Mouse (Mus musculus) gastrocnemius, adult 18-20 months (tissue): ENCODE data around the gene Scarf1. TPM values are rescaled to one million over a fixed set of nuclear protein-coding genes. Genes with fewer than 3 reads are reported as not detected.

Source experiments
- DNase-seq: peaks from one replicate; pipeline ENCODE4 v3.0.0; 2021; ENCODE audit warnings: low spot score
- long read RNA-seq, 2 experiments: library from polyadenylated mRNA; stranded (forward); transcript quantifications; one replicate each; pipeline ENCODE4 v2.0.0; 2021
- total RNA-seq, 2 experiments: library from RNA; stranded (reverse); gene quantifications; 2 replicates each; pipeline ENCODE4 v1.2.3; 2021

Gene Scarf1
- total RNA-seq = 1 to 10 TPM; 2.4 to 3.3 TPM
- long read RNA-seq, experiment 1, partial matches to known transcripts = 1 of 7 reads
- long read RNA-seq, experiment 1, other reads (novel, unspliced or antisense) = 2 of 7 reads
- long read RNA-seq, experiment 2, partial matches to known transcripts = 0 of 4 reads
- long read RNA-seq, experiment 2, other reads (novel, unspliced or antisense) = 2 of 4 reads

DNA sequence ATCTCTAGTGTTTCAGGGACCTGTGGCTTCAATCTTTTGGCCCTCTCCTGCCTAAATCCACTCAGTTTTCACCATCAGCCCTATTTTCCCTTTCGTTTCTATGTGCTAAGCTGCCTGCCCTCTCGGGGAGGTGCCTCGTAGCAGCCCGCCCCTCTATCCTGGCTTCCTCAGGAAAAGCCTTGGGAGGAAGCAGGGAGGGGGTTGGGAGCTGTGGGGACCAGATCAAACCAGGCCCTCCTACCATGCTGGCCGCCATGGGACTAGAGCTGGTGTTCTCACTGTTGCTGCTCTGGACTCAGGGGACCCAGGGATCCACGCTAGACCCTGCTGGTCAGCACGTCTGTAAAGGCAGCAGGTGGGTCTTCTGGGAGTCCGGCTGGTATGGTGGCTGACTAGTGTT is at the start of gene Scarf1:
Gene Scarf1 (plus strand): TSS at position 205 of the 400 bp plus-strand sequence.
- DNase-seq = no peak

DNA sequence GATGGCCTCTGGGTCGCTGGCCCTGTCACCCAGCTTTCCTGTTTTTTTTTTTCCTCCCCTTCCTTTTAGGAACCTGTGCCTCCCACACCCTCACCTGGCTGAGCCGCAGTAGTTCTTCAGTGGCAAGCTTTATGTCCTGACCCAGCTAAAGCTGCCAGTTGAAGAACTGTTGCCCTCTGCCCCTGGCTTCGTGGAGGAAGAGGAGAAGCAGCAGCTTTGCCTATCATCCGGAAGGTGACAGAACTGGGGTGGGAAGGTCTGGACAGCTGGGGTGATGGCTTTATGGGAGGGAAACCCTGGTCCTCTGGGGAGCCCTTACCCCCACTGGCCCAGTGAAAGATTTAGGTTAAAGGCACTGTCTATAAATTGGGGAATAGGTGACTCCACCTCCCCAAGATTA is 49.7 kb upstream of the Scarf1 start:
- DNase-seq = no peak

- no peak for DNase-seq
Measured at GRCm38 (mm10) chr11:75464417-75464816, 48.9 kb upstream of the Scarf1 start.

DNA sequence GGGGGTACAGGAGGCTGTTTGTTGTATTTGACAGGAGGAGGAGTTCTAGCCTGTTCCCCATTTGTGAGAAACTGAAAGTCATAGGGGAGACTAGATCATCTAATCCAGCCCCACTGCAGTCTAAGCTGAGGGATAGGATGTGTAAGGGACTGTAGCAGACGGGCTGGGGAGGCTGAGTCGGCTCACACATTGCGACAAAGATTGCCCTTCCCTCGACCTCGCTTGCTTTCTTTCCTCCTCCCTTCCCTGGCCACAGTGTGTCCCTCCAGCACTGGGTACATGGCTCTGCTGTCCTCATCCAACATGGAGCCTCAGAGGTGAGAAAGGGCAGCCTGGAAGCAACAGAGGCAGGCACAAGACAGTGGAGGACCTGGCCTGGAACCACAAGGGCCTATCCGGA is 48.3 kb upstream of the Scarf1 start:
- no peak for DNase-seq

DNA sequence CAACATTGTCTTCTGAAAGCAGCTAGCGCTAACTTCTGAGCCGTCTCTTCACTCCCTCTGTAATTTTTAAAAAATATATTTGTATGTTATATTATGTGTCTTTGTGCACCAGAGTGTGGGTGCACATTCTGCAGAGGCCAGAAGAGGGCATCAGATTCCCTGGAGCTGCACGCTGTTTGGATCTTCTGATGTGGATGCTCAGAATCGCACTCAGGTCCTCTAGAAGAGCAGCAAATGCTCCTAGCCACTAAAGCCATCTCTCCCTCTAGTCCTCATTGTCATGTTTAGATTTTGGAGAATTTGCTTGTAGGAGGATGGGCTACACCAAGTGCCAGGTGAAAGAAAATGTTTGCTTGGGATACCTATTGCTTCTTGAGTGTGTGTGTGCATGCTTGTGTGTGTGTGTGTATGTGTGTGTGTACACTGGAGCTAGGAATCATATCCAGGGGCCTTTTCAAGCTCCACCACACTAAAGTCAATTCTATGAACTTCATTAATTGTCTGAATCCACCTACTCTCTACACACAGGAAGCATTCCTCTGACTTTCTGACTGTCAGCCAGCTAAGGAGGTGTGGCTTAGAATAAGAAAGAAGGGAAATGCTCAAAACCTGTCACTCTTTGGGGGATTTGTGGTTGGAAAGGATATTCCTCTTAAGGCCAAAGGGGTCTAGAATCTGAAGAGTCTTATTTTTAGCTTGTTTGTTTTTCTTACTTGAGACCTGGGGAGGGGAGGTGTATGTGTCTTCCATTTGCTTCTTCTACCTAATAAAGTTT is 46.4 kb upstream of the Scarf1 start:
- DNase-seq = no peak

DNA sequence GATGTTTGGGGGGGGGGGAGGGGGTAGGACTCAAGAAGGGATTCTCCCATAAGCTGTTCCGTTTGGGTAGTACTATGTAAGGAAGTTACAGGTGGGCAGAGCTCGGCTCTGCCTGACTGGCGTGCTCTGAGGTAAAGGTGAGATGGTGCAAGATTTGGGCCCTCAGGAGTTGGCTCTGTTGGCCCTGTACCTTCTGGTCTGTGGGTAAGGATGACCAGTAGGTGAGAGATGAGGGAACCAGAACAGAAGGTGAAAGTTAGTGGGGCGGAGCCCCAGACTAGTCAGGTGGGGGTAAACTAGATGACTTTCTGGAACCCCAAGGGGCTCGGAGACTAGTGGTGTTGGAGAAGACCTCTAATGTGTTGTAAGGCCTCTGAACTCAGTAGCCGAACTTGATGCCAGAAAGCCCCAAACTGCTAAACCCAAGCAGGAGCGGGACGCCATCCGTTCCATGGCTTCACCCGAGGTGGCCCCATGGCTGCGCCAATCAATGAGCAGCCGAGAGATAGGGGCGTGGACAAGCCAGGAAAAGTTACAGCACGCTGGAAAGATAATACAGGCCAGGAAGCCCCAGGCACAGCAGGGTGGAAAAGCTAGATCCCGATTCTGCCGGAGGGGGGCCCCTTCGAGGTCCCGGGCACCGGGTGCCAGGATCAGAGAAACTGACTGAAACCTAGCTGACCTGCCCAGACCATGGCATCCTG is 45.7 kb upstream of the Scarf1 start:
- peak; percentile 66 for DNase-seq

GRCm38 (mm10) chr11:75468410-75468809 is 44.9 kb upstream of the Scarf1 start:
- no peak for DNase-seq

DNA sequence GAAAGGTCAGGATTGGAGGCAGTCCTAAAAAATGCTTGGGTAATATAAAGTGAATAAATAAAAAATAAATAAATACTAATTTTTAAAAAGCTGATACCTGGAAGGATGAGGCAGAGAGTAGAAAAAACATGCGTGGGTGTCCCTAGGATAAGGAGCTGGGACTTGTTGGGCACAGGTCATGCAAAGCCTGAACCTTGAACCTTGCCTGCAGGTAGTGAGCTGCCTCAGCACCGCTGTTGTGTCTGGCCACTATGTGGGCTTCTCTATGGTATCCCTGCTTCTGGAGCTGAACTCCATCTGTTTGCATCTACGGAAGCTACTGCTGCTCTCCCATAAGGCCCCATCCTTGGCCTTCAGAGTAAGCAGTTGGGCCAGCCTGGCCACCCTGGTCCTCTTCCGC is 44.1 kb upstream of the Scarf1 start:
- DNase-seq = no peak

- DNase-seq = no peak
Measured at GRCm38 (mm10) chr11:75470675-75471074, 42.7 kb upstream of the Scarf1 start.

DNA sequence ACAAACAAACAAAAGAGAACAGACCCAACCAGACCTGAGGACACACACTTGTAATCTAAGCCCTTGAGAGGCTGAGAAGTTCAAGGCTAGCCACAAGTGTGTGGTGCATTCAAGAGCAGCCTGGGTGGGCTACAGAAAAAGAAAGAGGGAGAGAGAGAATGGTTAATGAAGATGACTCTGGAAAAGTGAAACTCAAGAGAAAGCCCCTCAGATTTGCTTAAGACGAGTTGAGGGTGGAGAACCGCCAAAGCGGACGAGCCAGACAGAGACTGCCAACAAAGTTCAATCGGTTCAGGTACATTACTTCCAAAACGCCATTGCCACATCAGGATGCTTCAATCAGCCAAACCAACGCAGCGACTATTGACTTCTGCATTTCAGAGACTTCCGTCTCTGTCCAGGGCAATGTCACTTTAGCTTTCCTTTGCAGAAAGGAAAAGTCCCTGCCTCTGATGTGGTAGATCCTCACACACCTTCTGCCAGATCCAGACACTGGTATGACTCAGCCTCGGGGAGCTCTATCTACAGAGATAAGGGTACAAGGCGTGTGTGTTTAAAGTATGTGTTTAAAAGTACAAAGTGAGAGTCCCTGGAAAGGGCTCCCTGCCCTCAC is 40.8 kb upstream of the Scarf1 start:
- DNase-seq = no peak

GRCm38 (mm10) chr11:75473376-75473775 is 40.0 kb upstream of the Scarf1 start:
- no peak for DNase-seq

GRCm38 (mm10) chr11:75486192-75486591 is 27.1 kb upstream of the Scarf1 start:
- no peak for DNase-seq

DNA sequence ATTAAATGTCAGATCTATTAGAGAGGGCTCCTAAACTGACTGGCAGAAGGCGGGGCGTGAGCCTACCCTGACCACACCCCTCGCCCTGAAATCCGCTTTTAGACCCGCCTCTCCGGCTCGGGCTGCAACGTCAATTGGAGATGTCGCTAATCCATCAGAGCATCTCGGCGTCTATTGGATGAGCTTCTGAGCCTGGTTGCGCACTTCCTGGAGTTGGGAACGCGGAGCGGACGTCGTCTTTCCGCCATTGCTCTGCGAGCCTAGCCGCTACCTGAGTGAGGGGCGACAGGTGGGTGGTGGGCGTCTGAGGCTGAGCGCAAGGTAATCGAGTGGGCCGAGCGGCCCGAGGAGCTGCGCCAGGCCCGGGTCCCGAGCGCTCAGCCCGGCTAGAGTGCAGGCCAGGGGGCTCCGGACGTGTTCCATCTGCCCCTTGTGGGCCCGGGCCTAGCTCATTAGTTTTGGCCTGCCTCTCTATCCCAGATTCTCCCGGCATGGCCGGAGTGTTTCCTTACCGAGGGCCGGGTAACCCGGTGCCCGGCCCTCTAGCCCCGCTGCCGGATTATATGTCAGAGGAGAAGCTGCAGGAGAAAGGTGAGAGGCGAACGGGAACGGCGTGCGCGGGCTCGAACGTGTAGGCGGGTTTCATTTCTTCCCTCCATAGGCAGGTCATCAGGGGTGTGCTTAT is 26.6 kb upstream of the Scarf1 start, which contains the start of gene Prpf8:
Gene Prpf8 (plus strand): TSS at position 216 of the 685 bp plus-strand sequence.
- DNase-seq = peak; percentile 99

GRCm38 (mm10) chr11:75487496-75487895 is 25.8 kb upstream of the Scarf1 start:
- DNase-seq = no peak

DNA sequence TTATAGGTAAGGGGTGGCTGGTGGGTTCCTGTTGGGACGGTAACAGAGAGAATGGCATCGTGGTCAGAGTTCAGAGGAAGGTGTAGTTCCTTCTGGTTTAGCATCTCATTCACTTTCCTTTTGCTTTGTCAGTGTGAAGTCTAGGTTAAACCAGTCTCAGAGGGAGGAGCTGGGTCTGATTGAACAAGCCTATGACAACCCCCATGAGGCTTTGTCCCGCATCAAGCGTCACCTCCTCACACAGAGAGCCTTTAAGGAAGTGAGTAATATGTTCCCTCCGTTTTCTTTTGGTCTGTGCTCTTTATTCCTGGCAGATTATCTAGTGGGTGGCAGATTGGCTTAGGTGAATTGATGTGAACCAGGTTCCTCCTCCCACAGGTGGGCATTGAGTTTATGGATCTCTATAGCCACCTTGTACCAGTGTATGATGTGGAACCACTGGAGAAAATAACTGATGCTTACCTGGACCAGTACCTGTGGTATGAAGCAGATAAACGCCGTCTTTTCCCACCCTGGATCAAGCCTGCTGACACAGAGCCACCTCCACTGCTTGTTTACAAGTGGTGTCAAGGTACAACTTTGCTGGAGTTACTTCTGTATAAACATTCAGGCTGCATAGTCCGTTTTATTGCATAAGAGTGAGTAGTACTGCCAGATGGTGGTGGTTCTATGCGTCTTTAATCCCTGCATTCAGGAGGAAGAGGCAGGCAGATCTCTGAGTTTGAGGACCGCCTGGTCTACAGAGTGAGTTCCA is 18.9 kb upstream of the Scarf1 start:
- DNase-seq = no peak

DNA sequence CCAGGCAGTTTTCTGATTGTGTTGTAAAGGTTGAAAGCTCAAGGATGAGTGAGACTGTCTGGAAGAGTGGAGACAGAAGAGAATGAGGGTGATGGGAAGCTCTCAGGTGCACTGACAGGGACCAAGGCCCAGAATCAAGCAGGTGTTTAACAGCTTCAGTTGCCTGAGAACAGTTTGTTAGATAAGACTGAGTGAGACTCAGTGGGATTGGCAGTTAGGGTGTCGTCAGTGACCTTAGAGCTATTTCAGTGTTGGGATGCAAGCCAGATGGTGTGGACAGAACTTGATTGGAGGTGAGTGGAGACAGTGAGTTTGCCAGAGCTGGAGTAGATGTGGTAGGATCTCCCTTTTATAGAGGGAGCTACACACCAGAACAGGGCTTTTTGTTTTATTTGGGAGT is 15.2 kb upstream of the Scarf1 start:
- peak; percentile 48 for DNase-seq

DNA sequence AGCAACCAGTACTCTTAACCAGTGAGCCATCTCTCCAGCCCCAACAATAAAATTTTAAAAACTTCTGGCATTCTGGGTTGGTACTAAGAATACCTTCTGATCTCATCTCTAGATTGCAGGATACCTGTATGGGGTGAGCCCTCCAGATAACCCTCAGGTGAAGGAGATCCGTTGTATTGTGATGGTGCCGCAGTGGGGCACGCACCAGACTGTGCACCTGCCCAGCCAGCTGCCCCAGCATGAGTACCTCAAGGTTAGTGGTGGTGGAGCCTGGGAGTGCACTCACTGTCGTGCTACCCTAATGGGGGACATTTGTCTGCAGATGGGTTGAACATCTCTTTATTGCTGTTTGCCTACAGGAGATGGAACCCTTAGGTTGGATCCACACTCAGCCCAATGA is 5.2 kb upstream of the Scarf1 start:
- no peak for DNase-seq

DNA sequence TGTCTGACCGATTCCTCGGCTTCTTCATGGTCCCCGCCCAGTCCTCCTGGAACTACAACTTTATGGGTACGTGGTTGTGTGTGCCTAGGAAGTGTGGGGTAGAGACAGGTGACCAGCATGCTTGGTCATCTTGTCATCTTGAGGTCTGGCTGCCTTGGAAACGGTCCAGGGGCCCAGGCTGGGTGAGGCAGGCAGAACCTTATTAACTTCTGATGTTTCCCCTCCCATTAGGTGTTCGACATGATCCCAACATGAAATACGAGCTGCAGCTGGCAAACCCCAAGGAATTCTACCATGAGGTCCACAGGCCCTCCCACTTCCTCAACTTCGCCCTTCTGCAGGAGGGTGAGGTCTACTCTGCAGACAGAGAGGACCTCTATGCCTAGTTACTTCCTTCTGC is 4.4 kb upstream of the Scarf1 start:
- peak; percentile 25 for DNase-seq

DNA sequence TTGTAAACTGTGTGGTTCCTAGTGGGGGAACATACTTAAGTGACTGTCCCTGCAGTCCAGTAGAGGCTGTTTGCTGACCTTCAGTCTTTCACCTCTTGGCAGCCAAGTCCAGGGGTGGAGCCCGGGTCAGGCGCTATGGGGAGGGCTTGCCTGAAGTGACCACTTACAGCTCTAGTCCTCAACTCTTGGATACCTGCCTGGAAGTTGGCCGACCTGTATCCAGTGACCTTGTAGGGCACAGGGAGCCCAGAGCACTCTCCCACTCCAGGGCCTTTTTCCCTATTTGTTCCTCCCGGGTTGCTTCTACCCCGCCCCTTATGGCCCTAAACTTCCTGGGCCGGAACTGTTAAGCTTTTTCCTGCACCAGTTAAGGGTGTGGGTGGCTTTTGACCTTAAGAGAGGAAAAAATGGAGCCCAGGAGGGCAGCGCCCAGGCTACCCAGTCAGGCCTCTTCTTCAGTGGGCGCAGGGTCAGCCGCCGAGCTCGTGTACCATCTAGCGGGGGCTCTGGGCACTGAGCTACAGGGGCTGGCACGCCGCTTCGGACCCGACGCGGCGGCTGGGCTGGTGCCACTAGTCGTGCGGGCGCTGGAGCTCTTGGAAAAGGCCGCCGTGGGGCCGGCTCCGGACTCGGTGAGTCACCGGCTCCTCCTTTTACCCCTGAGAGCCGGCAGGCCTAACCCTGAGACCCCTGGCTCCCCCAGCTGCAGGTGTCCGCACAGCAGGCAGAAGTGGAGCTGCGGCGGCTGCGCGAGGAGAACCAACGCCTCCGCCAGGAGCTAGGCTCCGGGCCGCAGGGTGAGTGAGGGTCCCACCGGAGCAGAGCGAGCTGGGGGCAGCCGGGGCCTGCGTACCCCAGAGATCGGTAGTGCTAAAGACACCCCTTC is 3.4 kb upstream of the Scarf1 start, which contains the start of gene Rilp:
Gene Rilp (plus strand): TSS at position 354 of the 886 bp plus-strand sequence.
- peak; percentile 92 for DNase-seq

GRCm38 (mm10) chr11:75510627-75510993 is 2.7 kb upstream of the Scarf1 start:
- DNase-seq = peak; percentile 97
